ENCODE assay signal across 17 mouse cellular contexts in genomic region chrX:129332810-129333209, GRCm38 (mm10).
"Had no signal": no experiment of that assay in that cellular context is flagged by ENCODE, and none has a peak within 500 bp of the region (broad histone marks: within the 10 kb centered on the region; RNA-seq: fewer than 3 reads in every experiment).

No protein-coding gene starts in this region.

- DNase-seq: kidney, adult 9 months; kidney, postnatal 25 days; layer of hippocampus, adult 9-11 months; liver, embryonic 13.5 days; lung, adult 2 months; right cerebral cortex, adult 18-20 months; right cerebral cortex, postnatal 14 days; spleen, adult 18-20 months; thymus, adult 2 months; thymus, postnatal 14 days; thymus, postnatal 4 days had no signal

- H3K4me1 ChIP-seq: liver, embryonic 13.5 days; midbrain, embryonic 12.5 days; midbrain, embryonic 15.5 days; neural tube, embryonic 12.5 days; neural tube, embryonic 15.5 days had no signal

- H3K9ac ChIP-seq: liver, embryonic 13.5 days; midbrain, embryonic 12.5 days; midbrain, embryonic 15.5 days; neural tube, embryonic 12.5 days; neural tube, embryonic 15.5 days had no signal

- H3K27me3 ChIP-seq: liver, embryonic 13.5 days; midbrain, embryonic 12.5 days; midbrain, embryonic 15.5 days; neural tube, embryonic 12.5 days; neural tube, embryonic 15.5 days had no signal

- H3K27ac ChIP-seq: layer of hippocampus, adult 2 months; liver, embryonic 13.5 days; macrophage; midbrain, embryonic 12.5 days; midbrain, embryonic 15.5 days; neural tube, embryonic 12.5 days; neural tube, embryonic 15.5 days had no signal

- H3K36me3 ChIP-seq: liver, embryonic 13.5 days; midbrain, embryonic 12.5 days; midbrain, embryonic 15.5 days; neural tube, embryonic 12.5 days; neural tube, embryonic 15.5 days had no signal

- H3K4me3 ChIP-seq: layer of hippocampus, adult 2 months; liver, embryonic 13.5 days; midbrain, embryonic 12.5 days; midbrain, embryonic 15.5 days; neural tube, embryonic 12.5 days; neural tube, embryonic 15.5 days had no signal
